Mouse (Mus musculus) Patski (cell line): ENCODE results near the gene Hivep3. TPM values are rescaled to one million over a fixed set of nuclear protein-coding genes. Genes with fewer than 3 reads are reported as not detected.

Experiments used
- ATAC-seq: fragments of 100-300 bp; one replicate; pipeline ENCODE4 v1.8.0; 2021
- CTCF ChIA-PET: fragments of 350-600 bp; sonication (Branson Sonifier 250); formaldehyde crosslinking; loops from one replicate; lab custom pipeline; 2022; ENCODE audit warnings: inconsistent platforms; lab: Charles Lee
- POLR2A ChIA-PET: fragments of 350-600 bp; sonication (Branson Sonifier 250); formaldehyde crosslinking; loops from one replicate; lab custom pipeline; 2022; ENCODE audit warnings: antibody characterized with exemption, inconsistent platforms; lab: Charles Lee
- DNase-seq: peaks from one replicate; pipeline ENCODE4 v3.0.0-alpha.2; 2011; ENCODE audit warnings: low read depth, low spot score
- H3K27me3 ChIP-seq: fragments of 371-371 bp; one replicate; pipeline ENCODE4 v1.5.1; 2021
- CTCF ChIP-seq: fragments of 100-300 bp; IDR thresholded peaks from one replicate; pipeline ENCODE4 v1.5.1; 2021
- in situ Hi-C: fragments of 300-500 bp; cut with MboI; formaldehyde crosslinking; loops from 3 replicates; pipeline ENCODE4 v1.11.1; 2018; ENCODE audit warnings: low pct_unique_long_range_greater_than_20kb, mixed read lengths
- polyA plus RNA-seq: library from polyadenylated mRNA; unstranded; gene quantifications from one replicate; pipeline ENCODE4 v1.2.3, GENCODE M21; 2021

The Hivep3 gene
- 4.4 TPM for polyA plus RNA-seq

DNA sequence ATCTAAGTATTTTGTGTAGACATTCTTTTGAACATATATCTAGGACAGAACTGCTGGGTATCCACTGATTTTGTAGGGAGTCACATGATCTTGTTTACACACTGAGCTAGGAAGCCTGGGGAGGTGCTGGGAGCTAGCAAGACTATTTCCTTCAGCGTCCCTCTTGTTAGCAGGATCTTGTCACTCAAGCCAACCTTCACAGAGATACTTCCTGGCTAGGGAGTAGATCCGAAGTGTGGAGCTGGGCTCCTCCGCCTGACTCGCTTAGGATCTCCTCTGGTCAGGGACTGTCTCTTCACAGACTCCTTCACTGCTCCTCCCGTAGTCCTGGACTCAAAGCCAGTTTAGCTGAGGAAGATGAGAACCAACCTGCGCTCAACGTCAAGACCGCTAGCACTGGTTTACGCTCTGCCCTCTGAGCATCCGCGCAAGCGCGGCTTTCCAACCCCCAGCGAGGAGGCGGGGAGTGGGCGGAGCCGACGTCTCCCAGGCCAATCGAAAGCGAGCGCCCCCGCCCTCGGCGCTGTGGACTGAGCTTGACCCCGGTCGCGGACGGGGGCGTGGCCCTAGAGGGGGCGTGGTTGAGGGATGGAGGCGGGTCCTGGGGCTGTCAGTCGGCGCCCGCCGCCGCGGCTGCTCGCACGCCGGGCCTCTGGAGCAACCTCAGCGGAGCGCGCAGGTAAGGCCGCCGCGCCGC is at the start of gene Hivep3:
Gene Hivep3 (plus strand): TSS at position 601 of the 697 bp plus-strand sequence.
- in situ Hi-C loops, result no loop called here
- POLR2A ChIA-PET, result no interaction called here
- H3K27me3 ChIP-seq, result no peaks in the 10 kb centered on the region
- TF ChIP-seq CTCF, result no peak
- ATAC-seq, result peak; percentile 95
- CTCF ChIA-PET, result interaction anchor here (0.7 to 1.2 kb wide), 3 partner anchors 22 to 56 kb away, joined by 3 read pairs; no protein-coding TSS in a partner anchor
- DNase-seq, result peak; percentile 77

DNA sequence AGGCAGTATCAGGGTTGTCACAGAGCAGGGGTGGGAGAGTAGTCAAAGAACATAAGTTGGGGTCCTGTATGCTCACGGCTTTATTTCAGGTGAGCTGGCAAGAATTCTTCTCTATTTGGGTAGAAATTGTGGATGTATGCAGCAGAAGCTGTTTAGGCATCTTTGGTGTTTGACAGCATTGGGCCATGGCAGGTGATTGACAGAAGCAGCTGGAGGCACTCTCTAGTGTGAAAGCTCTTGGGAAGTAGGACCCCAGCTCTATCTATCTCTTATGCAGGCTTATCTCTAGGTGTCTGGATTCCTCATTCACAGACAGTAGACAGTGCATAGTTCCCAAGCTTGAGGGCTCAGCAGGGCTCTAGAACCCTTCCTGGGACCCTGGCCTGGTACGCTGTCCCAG is 47.8 kb upstream of the Hivep3 start:
- DNase-seq (no peak), ATAC-seq (no peak)
- CTCF ChIA-PET, result interaction anchor here (0.8 to 3.0 kb wide), 4 partner anchors 9 to 104 kb away, joined by 3 to 10 read pairs (median 4); partner anchors contain the start of gene Hivep3
- POLR2A ChIA-PET, result no interaction called here
- TF ChIP-seq CTCF, result no peak
- in situ Hi-C loops, result no loop called here
- no peaks in the 10 kb centered on the region for H3K27me3 ChIP-seq

DNA sequence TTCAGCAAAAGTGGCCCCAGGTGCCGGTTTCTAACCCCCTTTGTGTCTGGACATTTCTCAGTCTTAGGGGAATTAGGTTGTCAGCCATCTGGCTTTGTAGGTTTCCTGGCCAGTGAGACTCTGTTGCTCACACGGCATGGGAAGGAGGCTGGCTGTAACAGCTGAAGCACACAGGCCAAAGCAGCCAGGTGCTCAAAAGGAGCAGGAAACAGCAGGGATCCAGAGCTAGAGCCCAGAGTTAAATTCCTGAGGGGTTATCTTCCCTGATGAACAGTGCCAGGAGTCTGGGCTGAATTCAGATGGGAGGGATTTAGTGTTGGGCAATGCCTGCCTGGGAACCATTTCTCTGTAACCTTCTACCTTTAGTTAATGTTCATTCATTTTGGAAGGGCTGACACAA is 35.2 kb upstream of the Hivep3 start:
- ChIA-PET CTCF (no interaction called here), POLR2A (no interaction called here)
- TF ChIP-seq CTCF, result no peak

DNA sequence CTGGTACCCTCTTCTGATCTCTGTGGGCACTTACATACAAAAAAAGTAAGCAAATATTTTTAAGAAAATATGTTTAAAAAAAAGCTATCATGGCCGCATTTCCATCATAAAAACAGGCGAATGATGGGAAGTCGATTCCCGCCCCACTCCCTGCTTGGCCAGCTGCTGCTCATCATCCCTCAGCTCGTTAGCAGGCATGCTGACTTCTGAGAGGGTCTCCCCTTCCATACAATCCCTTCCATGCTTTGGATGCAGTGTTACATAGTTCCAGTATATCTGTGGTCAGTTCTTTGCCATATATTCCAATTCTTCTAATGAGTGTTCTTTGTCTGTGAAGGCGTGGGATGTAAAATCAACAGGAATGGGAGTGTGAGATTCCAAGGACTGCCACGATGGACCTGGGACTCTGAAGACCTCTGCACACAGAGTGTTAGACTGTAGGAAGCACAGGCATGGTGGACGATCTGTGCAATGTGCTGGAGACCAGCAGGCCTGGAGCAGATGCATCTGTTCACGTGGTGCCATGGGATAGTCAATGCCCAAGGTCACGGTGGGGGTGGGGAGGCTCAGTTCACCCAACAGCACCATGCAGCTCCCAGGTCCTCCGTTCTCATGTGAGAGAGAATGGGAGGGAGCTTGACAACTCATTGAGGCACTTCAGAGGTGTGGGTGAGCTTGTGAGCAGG is 32.2 kb upstream of the Hivep3 start:
- CTCF ChIA-PET, result no interaction called here
- POLR2A ChIA-PET, result no interaction called here
- no peaks in the 10 kb centered on the region for H3K27me3 ChIP-seq
- DNase-seq (no peak), ATAC-seq (no peak)
- in situ Hi-C loops, result no loop called here
- no peak for TF ChIP-seq CTCF

More for the DNA sequence above, 35.2 kb upstream of the Hivep3 start:
- DNase-seq (peak; percentile 28), ATAC-seq (peak; percentile 60)
- H3K27me3 ChIP-seq, result no peaks in the 10 kb centered on the region
- in situ Hi-C loops, result no loop called here

DNA sequence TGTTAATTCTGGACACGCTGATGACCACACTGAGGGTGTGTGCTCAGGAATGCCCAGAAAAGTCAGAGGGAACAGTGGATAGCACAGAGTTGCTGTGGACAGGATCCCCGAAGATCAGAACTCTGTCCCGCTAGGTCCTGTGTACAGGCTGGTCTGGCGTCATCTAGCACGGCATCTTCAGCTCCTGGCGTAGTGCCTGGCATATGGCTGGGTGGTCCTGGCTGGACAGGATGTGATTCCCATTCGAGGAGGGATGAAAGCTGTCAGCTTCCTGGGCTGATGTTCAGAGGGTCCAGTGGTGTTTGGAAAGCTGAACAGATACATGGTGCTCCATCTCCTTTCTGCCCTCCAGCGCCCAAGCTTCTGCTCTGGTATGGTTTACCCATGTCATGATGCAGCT is 29.6 kb upstream of the Hivep3 start:
- CTCF ChIA-PET, result no interaction called here
- in situ Hi-C loops, result no loop called here
- no peak for DNase-seq
- POLR2A ChIA-PET, result no interaction called here
- no peak for ATAC-seq
- no peak for TF ChIP-seq CTCF
- H3K27me3 ChIP-seq, result no peaks in the 10 kb centered on the region

DNA sequence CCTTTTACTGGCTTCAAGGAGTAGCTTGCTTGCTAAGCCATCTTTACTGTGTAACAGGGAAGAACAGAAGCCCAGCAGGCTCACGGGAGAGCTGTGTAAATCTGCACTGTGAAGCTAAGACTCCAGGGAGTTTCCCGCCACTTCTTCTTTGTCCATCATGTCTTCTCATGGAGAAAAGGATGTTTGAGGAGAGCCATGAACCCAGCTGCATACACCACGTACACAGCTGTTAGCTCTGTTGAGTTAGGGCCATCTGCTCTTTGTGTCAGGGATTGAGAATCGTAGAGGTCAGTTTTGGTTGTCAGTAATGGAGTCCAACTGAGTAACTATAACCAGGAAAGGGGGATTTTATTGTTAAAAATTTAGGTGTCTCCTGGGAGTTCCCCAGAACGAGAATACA is 26.3 kb upstream of the Hivep3 start:
- ChIA-PET POLR2A (interaction anchor here (1.0 kb wide), 1 partner anchor 10 kb away, joined by 9 read pairs; no protein-coding TSS in a partner anchor), CTCF (no interaction called here)
- in situ Hi-C loops, result no loop called here
- TF ChIP-seq CTCF, result no peak
- H3K27me3 ChIP-seq, result no peaks in the 10 kb centered on the region
- no peak for ATAC-seq
- no peak for DNase-seq

DNA sequence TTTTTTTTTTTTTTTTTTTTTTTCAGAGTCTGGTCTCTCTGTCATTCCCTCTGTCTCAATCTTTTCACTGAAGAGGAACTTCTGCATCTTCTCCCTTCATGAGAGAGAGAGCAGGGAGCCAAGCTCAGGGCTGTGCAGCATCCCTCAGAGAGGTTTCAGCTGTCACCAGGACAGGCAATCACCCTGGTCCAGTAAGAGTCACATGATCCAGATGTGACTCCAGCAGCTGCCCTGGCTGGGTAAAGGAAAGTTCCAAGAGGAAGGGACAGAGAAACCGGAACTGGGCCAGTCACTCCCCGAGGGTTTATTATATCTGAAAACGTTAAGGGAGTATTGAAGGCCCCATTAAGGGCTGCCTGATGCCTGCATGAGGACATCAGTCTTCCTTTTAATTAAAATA is 25.8 kb upstream of the Hivep3 start:
- DNase-seq (no peak), ATAC-seq (no peak)
- no peaks in the 10 kb centered on the region for H3K27me3 ChIP-seq
- CTCF ChIA-PET, result no interaction called here
- POLR2A ChIA-PET, result interaction anchor here (1.0 kb wide), 1 partner anchor 10 kb away, joined by 9 read pairs; no protein-coding TSS in a partner anchor
- no peak for TF ChIP-seq CTCF
- in situ Hi-C loops, result no loop called here

DNA sequence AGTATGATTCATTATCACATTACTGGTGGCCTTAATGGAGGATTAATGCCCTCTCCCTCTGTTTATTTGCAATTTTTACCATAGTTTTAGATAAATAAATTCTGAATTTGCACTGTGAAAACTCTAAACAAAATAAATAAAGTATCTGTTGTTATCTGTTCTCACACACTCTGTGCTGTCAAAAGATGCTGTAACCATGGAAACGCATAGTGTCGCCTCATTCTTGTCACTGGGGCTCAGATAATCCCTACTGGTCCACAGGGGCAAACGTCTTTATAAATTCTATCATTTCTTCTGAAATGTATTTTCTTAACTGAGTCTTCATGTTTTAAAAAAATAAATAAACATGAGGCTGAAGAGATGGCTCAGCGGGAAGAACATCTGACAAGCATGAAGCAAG is 23.4 kb upstream of the Hivep3 start:
- POLR2A ChIA-PET, result no interaction called here
- CTCF ChIA-PET, result no interaction called here
- ATAC-seq (no peak), DNase-seq (no peak)
- in situ Hi-C loops, result no loop called here
- TF ChIP-seq CTCF, result no peak
- no peaks in the 10 kb centered on the region for H3K27me3 ChIP-seq

DNA sequence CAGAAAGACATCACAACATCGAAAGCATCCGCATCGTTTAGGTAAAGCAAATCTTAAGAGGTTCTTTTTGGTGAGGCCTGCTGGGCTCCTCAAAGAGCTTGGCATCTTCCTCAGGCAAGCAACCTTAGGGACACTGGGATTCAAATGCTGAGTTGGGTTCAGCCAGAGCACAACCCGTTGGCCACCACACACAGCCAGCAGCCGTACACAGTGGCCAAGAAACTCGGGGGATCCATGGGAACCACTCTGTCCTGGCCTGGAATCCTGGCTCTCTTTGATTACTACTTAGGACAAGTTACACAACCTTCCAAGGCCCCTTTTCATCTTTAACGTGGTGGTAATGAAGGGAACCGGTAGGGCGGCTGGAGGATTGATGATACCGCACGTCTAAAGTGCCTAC is 16.1 kb upstream of the Hivep3 start:
- DNase-seq, result no peak
- no peak for TF ChIP-seq CTCF
- no peak for ATAC-seq
- ChIA-PET POLR2A (interaction anchor here (0.5 to 1.0 kb wide), 2 partner anchors 10 to 34 kb away, joined by 3 to 9 read pairs; no protein-coding TSS in a partner anchor), CTCF (no interaction called here)
- in situ Hi-C loops, result no loop called here
- no peaks in the 10 kb centered on the region for H3K27me3 ChIP-seq

DNA sequence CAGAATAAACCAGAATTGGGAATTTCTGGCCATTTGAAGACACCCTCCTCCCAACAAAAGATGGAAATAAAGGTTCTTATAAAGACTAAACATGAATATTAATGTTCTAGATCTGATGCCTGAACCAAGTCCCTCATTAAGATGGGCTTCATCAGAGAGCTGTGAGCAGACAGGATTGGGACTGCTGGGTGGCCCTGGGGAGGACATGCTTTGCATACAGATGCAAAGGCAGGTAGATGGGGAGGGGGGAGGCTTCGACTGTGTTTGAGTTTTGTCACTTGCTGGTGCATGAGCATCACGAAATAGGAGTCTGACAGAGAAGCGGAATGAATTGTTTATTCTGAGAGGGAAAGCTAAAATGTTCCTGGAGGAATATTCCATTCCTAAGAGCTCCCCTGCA is 12.1 kb upstream of the Hivep3 start:
- no peak for TF ChIP-seq CTCF
- ATAC-seq (no peak), DNase-seq (no peak)
- ChIA-PET POLR2A (no interaction called here), CTCF (no interaction called here)
- no peaks in the 10 kb centered on the region for H3K27me3 ChIP-seq
- in situ Hi-C loops, result no loop called here

DNA sequence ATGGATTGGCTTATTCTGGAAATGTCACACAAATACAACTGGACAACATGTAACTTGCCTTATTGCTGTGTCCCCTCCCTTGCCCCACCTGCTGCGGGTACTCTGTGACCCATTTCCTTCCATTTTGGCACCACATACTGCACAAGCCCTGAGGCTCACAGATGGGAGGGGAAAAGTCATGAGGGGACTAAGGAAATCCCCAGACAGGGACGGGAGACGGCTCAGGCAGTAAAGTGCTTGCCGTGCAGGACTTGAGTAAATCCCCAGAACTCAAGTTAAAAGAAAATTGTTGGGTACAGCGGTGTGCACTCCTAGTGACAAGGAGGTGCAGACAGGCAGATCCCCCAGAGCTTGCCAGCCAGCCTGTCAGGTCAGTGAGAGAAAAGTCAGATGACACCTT is 7.5 kb upstream of the Hivep3 start:
- CTCF ChIA-PET, result no interaction called here
- DNase-seq, result no peak
- POLR2A ChIA-PET, result no interaction called here
- in situ Hi-C loops, result no loop called here
- no peaks in the 10 kb centered on the region for H3K27me3 ChIP-seq
- ATAC-seq, result no peak
- TF ChIP-seq CTCF, result no peak
